Comparison of ENCODE assay signal across 20 mouse cellular contexts in the genomic region with DNA sequence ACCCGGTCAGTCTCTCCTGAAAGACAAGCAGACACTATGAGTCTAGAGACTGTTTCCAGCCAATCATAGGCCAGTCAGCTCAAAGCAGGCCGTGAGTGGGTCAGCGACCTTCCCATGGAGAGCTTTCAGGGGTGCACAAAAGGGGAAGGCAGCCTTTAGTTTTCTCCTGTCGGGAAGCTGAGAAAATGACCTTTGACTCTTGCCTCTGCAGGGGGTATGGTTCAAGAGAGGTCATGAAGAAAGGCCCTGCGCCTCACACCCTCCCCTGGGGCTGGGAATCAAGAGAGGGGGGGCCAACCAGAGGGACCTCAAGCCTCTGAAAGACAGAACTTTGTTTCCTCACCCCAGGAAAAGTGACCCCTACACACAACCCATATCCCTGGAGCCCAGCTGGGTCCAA.
DNase-seq lines count a peak whose midpoint lies in the region; ATAC-seq and TF ChIP-seq lines count a peak whose summit lies in the region.
"Had no signal": no experiment of that assay in that cellular context is flagged by ENCODE, and none has a peak within 500 bp of the region (broad histone marks: within the 10 kb centered on the region; RNA-seq: fewer than 3 reads in every experiment).

No protein-coding gene starts in this region.

- no peak for TF ChIP-seq CTCF in ES-Bruce4 (IDR thresholded peaks at IDR 0.05; ENCODE audit: low read depth, low read length)

- peak; percentile 70 for TF ChIP-seq EP300 in ES-Bruce4 (IDR thresholded peaks at IDR 0.05; ENCODE audit: insufficient read depth, low read depth, low read length)

- no peak overlapping the region for H3K9ac ChIP-seq in kidney, embryonic 14.5 days (ENCODE audit: low read depth, low read length)
- H3K9ac ChIP-seq in ES-Bruce4 (ENCODE audit: low read depth, poor library complexity, severe bottlenecking): no peak overlapping the region
- H3K9ac ChIP-seq: embryonic facial prominence, embryonic 15.5 days; limb, embryonic 12.5 days; liver, embryonic 14.5 days; neural tube, embryonic 12.5 days; stomach, embryonic 15.5 days had no signal

- no peaks in the 10 kb centered on the region for H3K4me1 ChIP-seq in kidney, embryonic 14.5 days (ENCODE audit: control insufficient read depth, insufficient read depth, low read length)
- H3K4me1 ChIP-seq in ES-Bruce4 (ENCODE audit: control insufficient read depth, insufficient read depth, low read length): peaks cover 5% of the 10 kb centered on the region
- H3K4me1 ChIP-seq: embryonic facial prominence, embryonic 15.5 days; limb, embryonic 12.5 days; stomach, embryonic 15.5 days had no signal

- no peaks in the 10 kb centered on the region for H3K9me3 ChIP-seq in kidney, embryonic 14.5 days (ENCODE audit: control insufficient read depth, low read length)
- H3K9me3 ChIP-seq in ES-Bruce4 (replicated peaks; ENCODE audit: control insufficient read depth, insufficient read depth, low read length, poor library complexity, severe bottlenecking): no peaks in the 10 kb centered on the region
- H3K9me3 ChIP-seq: embryonic facial prominence, embryonic 15.5 days; limb, embryonic 12.5 days; megakaryocyte, embryonic 14.5 days; neural tube, embryonic 12.5 days; stomach, embryonic 15.5 days had no signal

- no peak for ATAC-seq in kidney, embryonic 14.5 days (ENCODE audit: low FRiP score, low TSS enrichment)
- ATAC-seq: activated CD4-positive, CD25-positive, alpha-beta regulatory T cell, adult 4 months; forebrain, embryonic 16.5 days had no signal

- no peak overlapping the region for H3K4me2 ChIP-seq in kidney, embryonic 14.5 days (replicated peaks; ENCODE audit: low read depth, low read length)
- H3K4me2 ChIP-seq: embryonic facial prominence, embryonic 15.5 days; limb, embryonic 12.5 days; neural tube, embryonic 12.5 days; stomach, embryonic 15.5 days had no signal

- no peak for TF ChIP-seq POLR2A in ES-Bruce4 (IDR thresholded peaks at IDR 0.05; ENCODE audit: insufficient read depth, low read length)

- H3K27ac ChIP-seq in kidney, embryonic 14.5 days (ENCODE audit: low read depth, low read length): no peak overlapping the region
- no peak overlapping the region for H3K27ac ChIP-seq in ES-Bruce4 (ENCODE audit: insufficient read depth, low read length)
- H3K27ac ChIP-seq: embryonic facial prominence, embryonic 15.5 days; left cerebral cortex, adult 2 months; limb, embryonic 12.5 days; liver, embryonic 14.5 days; neural tube, embryonic 12.5 days; stomach, embryonic 15.5 days had no signal

- DNase-seq in kidney, adult 11 months: peak; percentile 9
- peak; percentile 20 for DNase-seq in R1 (ENCODE audit: low read depth, low spot score)
- DNase-seq in kidney, postnatal 25 days: peak; percentile 22 to 43
- no peak for DNase-seq in thymus, postnatal 14 days
- no peak for DNase-seq in natural killer cell, adult 2 months (ENCODE audit: low spot score in 2 of 2)
- DNase-seq: cerebellum, postnatal 25 days; gastrocnemius, postnatal 10 days; heart, postnatal 14 days; lung, postnatal 10 days had no signal

- H3K36me3 ChIP-seq in kidney, embryonic 14.5 days (ENCODE audit: control insufficient read depth, insufficient read depth, low read length): no peaks in the 10 kb centered on the region
- no peaks in the 10 kb centered on the region for H3K36me3 ChIP-seq in ES-Bruce4 (ENCODE audit: control insufficient read depth, insufficient read depth, low read length, poor library complexity, severe bottlenecking)
- H3K36me3 ChIP-seq: embryonic facial prominence, embryonic 15.5 days; limb, embryonic 12.5 days; neural tube, embryonic 12.5 days; stomach, embryonic 15.5 days had no signal

- H3K4me3 ChIP-seq in kidney, embryonic 14.5 days (ENCODE audit: low read length): no peak overlapping the region
- no peak overlapping the region for H3K4me3 ChIP-seq in ES-Bruce4 (ENCODE audit: low read depth, low read length)
- H3K4me3 ChIP-seq: embryonic facial prominence, embryonic 15.5 days; left cerebral cortex, adult 2 months; limb, embryonic 12.5 days; megakaryocyte, embryonic 14.5 days; neural tube, embryonic 12.5 days; stomach, embryonic 15.5 days had no signal

- no peaks in the 10 kb centered on the region; the same call in 1 of the 2 replicates for H3K27me3 ChIP-seq in kidney, embryonic 14.5 days (ENCODE audit: control insufficient read depth, insufficient read depth, low read length)
- H3K27me3 ChIP-seq in ES-Bruce4 (ENCODE audit: control insufficient read depth, insufficient read depth, low read length, poor library complexity, severe bottlenecking): no peaks in the 10 kb centered on the region
- H3K27me3 ChIP-seq: embryonic facial prominence, embryonic 15.5 days; neural tube, embryonic 12.5 days; stomach, embryonic 15.5 days had no signal

- WGBS in kidney, embryonic 14.5 days: 15% methylated on average over 5 of the region's 5 CpGs

Comparison
In these comparisons a context has a peak if more than half of its experiments do, and no peak if none do; other contexts are left out.
1. DNase-seq: peak in kidney, adult 11 months (single experiment), R1 (single experiment) and kidney, postnatal 25 days (2 of 2); none in thymus, postnatal 14 days (single experiment) and natural killer cell, adult 2 months (0 of 2).